Mouse (Mus musculus): ENCODE measurements around the gene Zfp488.

DNA sequence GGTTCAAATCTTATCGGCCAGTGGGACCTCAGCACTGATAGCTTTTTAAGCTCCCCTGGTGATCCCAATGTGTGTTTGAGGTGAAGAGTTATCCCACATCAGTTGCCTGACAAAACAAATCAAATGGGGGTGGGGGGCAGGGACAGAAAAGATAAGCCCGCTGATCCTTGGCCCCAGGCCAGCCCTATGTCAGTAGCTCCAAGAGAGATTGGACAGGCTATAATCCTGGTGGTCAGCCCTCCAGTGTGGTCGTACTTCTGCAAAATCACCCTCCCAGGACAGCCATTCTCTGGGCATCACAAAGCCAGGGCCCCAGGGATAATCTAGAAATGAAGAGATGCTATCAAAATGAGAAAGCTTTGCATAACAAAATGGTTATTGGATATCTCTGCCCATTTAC is 19.7 kb downstream of the Zfp488 start:
- no peak for TF ChIP-seq CTCF (conservative IDR thresholded peaks at IDR 0.05; ENCODE audit: low read length)
- TF ChIP-seq NANOG (IDR thresholded peaks at IDR 0.05; ENCODE audit: borderline replicate concordance, low read length) = no peak
- no peak for TF ChIP-seq POU5F1 (IDR thresholded peaks at IDR 0.05; ENCODE audit: borderline replicate concordance, low read length)

Measured in E14TG2a.4 (cell line).